Mouse (Mus musculus) midbrain, embryonic 16.5 days (tissue): ENCODE measurements around the gene Ube2n. TPM values are rescaled to one million over a fixed set of nuclear protein-coding genes. Genes with fewer than 3 reads are reported as not detected.

Experiments
- ATAC-seq: fragments of 200-750 bp; cut with Nextera tagmentation; 2 replicates; pipeline ENCODE4 v1.8.0; 2017; ENCODE audit warnings: moderate TSS enrichment
- H3K27ac ChIP-seq: fragments of 300-500 bp; sonication (generic); 2 replicates; pipeline ENCODE4 v1.5.1; 2014; ENCODE audit warnings: mild to moderate bottlenecking, low read length, mixed read lengths
- H3K27me3 ChIP-seq: fragments of 300-500 bp; sonication (generic); 2 replicates; pipeline ENCODE4 v1.6.1; 2014; ENCODE audit warnings: low read depth, low read length, mixed read lengths; ENCODE audit not compliant: control insufficient read depth, insufficient read depth
- H3K36me3 ChIP-seq: fragments of 300-500 bp; sonication (generic); 2 replicates; pipeline ENCODE4 v1.6.1; 2014; ENCODE audit warnings: mild to moderate bottlenecking, low read length, moderate library complexity, mixed read lengths; ENCODE audit not compliant: control insufficient read depth, insufficient read depth
- H3K4me1 ChIP-seq: fragments of 300-500 bp; sonication (generic); 2 replicates; pipeline ENCODE4 v1.6.1; 2014; ENCODE audit warnings: mild to moderate bottlenecking, low read length, mixed read lengths; ENCODE audit not compliant: control insufficient read depth, insufficient read depth
- H3K4me2 ChIP-seq: fragments of 300-500 bp; sonication (generic); 2 replicates; pipeline ENCODE4 v1.6.1; 2014; ENCODE audit warnings: mild to moderate bottlenecking, low read length, mixed read lengths
- H3K4me3 ChIP-seq: fragments of 300-500 bp; sonication (generic); 2 replicates; pipeline ENCODE4 v1.5.1; 2014; ENCODE audit warnings: low read depth, mild to moderate bottlenecking, low read length, moderate library complexity, mixed read lengths
- H3K9ac ChIP-seq: fragments of 300-500 bp; sonication (generic); 2 replicates; pipeline ENCODE4 v1.6.1; 2014; ENCODE audit warnings: low read depth, low read length, mixed read lengths
- H3K9me3 ChIP-seq: fragments of 300-500 bp; sonication (generic); replicated peaks from 2 replicates; pipeline ENCODE4 v1.6.1; 2014; ENCODE audit warnings: mild to moderate bottlenecking, low read length, mixed read lengths; ENCODE audit not compliant: control insufficient read depth, poor library complexity, severe bottlenecking
- WGBS: fragments of 180-500 bp; shearing (Covaris S2); extraction: QIAGEN DNeasy Blood & Tissue Kit; methylation state at CpG from one replicate; pipeline ENCODE4 v1.1.7; 2014; 5-methylcytosine and 5-hydroxymethylcytosine counted together
- polyA plus RNA-seq: library from polyadenylated mRNA; unstranded; fragments of >200 nt; fragmentation: Nextera tagmentation; extraction: Ambion mirVana; gene quantifications from 2 replicates; pipeline ENCODE4 v1.2.1, GENCODE M21; 2015

Gene Ube2n
- polyA plus RNA-seq, 1 experiment from 2014 or later, result 373 TPM

- H3K27me3 ChIP-seq, result no peaks in the 10 kb centered on the region
- no peak overlapping the region for H3K9ac ChIP-seq
- H3K36me3 ChIP-seq, result no peaks in the 10 kb centered on the region
- no peak overlapping the region for H3K4me3 ChIP-seq
- H3K27ac ChIP-seq, result no peak overlapping the region
- peaks cover 3% of the 10 kb centered on the region; the same call in 1 of the 2 replicates for H3K4me1 ChIP-seq
- H3K9me3 ChIP-seq, result no peaks in the 10 kb centered on the region
- H3K4me2 ChIP-seq, result no peak overlapping the region
- ATAC-seq, result no peak
- WGBS, result 59% methylated on average over 5 of the region's 5 CpGs
Observed at GRCm38 (mm10) chr10:95567550-95567949, 52.6 kb downstream of the Ube2n start.

- 70% methylated on average over 6 of the region's 6 CpGs for whole genome bisulfite sequencing
- H3K4me2 ChIP-seq, result no peak overlapping the region
Observed at GRCm38 (mm10) chr10:95568016-95568415, 53.1 kb downstream of the Ube2n start.

DNA sequence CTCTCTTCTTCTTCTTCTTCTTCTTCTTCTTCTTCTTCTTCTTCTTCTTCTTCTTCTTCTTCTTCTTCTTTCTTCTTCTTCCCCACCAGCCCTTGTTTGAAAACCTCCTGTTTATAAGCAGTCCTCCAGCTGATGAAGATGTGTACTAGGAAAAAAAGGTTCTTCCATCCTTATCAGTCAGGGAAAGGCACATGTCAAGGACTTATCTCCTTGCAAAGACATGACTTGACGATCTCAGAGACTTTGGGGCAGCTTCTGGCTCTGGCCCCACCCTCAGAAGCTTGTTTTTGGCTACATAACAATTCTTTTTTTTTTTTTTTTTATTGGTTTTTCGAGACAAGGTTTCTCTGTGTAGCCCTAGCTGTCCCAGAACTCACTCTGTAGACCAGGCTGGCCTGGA, 54.5 kb downstream of the Ube2n start:
- no peaks in the 10 kb centered on the region for H3K9me3 ChIP-seq
- peaks cover 2% of the 10 kb centered on the region; the same call in 1 of the 2 replicates for H3K4me1 ChIP-seq
- H3K27me3 ChIP-seq, result no peaks in the 10 kb centered on the region
- WGBS, result 76% methylated on average over 2 of the region's 2 CpGs
- H3K4me2 ChIP-seq, result no peak overlapping the region
- no peaks in the 10 kb centered on the region for H3K36me3 ChIP-seq
- no peak overlapping the region for H3K9ac ChIP-seq
- no peak for ATAC-seq
- no peak overlapping the region for H3K4me3 ChIP-seq
- H3K27ac ChIP-seq, result no peak overlapping the region

More at GRCm38 (mm10) chr10:95568016-95568415, 53.1 kb downstream of the Ube2n start:
- Histone ChIP-seq H3K4me3 (no peak overlapping the region), H3K4me1 (peaks cover 3% of the 10 kb centered on the region; the same call in 1 of the 2 replicates), H3K9me3 (no peaks in the 10 kb centered on the region), H3K9ac (no peak overlapping the region), H3K36me3 (no peaks in the 10 kb centered on the region), H3K27ac (no peak overlapping the region), H3K27me3 (no peaks in the 10 kb centered on the region)
- no peak for ATAC-seq

DNA sequence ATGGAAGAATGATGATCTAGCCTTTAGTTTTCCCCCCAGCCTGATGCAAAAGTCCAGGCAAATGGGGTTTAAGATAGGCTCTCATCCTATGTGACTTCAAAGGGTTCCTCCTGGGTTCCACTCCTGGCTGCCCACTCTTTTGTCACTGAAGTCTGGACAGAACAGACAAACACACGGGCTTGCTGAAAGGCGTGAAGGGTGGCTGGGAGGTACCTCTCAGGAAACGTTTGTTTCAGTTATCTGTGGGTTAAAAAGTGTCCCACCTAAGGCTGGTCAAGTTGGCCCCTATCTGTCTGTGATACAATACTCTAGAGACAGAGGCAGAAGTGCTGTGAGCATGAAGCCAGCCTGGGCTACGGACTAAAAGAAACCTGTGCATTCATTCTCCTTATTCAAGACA, 60.0 kb downstream of the Ube2n start:
- Histone ChIP-seq H3K27ac (no peak overlapping the region), H3K4me3 (no peak overlapping the region), H3K4me1 (peaks cover 2% of the 10 kb centered on the region; the same call in 1 of the 2 replicates), H3K9me3 (no peaks in the 10 kb centered on the region), H3K9ac (no peak overlapping the region), H3K4me2 (no peak overlapping the region), H3K36me3 (no peaks in the 10 kb centered on the region), H3K27me3 (no peaks in the 10 kb centered on the region)
- 76% methylated on average over 4 of the region's 4 CpGs for WGBS
- ATAC-seq, result no peak

GRCm38 (mm10) chr10:95575839-95576380, 61.0 kb downstream of the Ube2n start:
- ATAC-seq, result no peak
- Histone ChIP-seq H3K27me3 (no peaks in the 10 kb centered on the region), H3K36me3 (no peaks in the 10 kb centered on the region), H3K27ac (no peak overlapping the region), H3K9ac (no peak overlapping the region), H3K4me2 (no peak overlapping the region), H3K4me3 (no peak overlapping the region), H3K9me3 (no peaks in the 10 kb centered on the region), H3K4me1 (peaks cover 2% of the 10 kb centered on the region; the same call in 1 of the 2 replicates)
- WGBS, result 68% methylated on average over 10 of the region's 10 CpGs

DNA sequence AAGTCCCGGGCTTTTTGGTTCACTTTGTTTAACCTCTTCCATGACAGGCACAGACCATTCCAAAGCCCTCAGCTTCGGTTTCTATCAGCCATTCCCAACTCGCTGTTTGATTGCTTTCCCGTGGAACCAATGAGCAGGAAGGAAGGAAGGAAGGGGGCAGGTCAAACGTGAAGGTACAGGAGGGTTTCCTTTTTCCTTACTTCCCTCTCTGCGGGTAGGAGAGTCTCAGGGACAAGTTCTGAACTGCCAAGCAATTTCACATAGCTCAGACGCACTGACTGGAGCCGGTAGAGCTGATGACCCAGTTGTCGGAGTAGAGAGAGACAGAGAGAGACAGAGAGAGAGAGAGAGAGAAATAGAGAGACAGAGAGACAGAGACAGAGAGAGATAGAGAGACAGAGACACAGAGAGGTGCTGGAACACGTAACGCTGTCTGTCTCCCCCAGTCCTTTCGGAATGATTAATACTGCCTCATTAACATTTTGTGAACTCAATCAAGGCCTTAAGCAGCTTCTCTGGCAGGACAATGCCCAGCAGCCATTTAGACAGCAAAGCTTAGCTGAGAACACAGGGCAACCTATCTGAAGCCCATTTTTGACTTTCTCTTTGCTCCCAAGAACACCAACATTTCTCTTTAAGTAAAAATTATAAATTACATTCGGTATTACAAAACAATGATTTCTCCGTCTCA, 62.1 kb downstream of the Ube2n start:
- H3K9ac ChIP-seq, result no peak overlapping the region
- peaks cover 2% of the 10 kb centered on the region; the same call in 1 of the 2 replicates for H3K4me1 ChIP-seq
- H3K9me3 ChIP-seq, result no peaks in the 10 kb centered on the region
- ATAC-seq, result no peak
- H3K36me3 ChIP-seq, result no peaks in the 10 kb centered on the region
- H3K4me2 ChIP-seq, result no peak overlapping the region
- H3K27me3 ChIP-seq, result no peaks in the 10 kb centered on the region
- WGBS, result 47% methylated on average over 14 of the region's 14 CpGs
- H3K27ac ChIP-seq, result no peak overlapping the region
- no peak overlapping the region for H3K4me3 ChIP-seq

GRCm38 (mm10) chr10:95577567-95577950, 62.6 kb downstream of the Ube2n start:
- Histone ChIP-seq H3K27ac (no peak overlapping the region), H3K4me2 (no peak overlapping the region), H3K4me3 (no peak overlapping the region), H3K4me1 (peaks cover 2% of the 10 kb centered on the region; the same call in 1 of the 2 replicates), H3K9ac (no peak overlapping the region), H3K27me3 (no peaks in the 10 kb centered on the region), H3K36me3 (no peaks in the 10 kb centered on the region), H3K9me3 (no peaks in the 10 kb centered on the region)
- 27% methylated on average over 4 of the region's 4 CpGs for WGBS
- no peak for ATAC-seq

DNA sequence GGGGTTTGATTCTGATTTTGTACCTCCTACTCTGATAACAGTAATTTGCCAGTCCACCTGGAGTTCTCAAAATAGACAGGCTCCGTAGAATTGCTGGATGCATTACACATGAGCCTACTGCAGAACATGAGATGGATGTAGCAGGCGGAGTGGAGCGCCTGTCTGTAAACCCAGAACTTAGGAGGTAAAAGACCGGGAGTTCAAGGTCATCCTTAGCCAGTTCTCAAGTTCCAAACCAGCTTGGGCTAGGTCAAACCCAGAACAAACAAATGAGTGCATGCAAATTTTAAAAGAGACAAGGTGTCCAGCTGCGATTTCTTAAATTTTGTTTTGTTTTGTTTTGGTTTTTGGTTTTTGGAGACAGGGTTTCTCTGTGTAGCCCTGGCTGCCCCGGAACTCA, 70.6 kb downstream of the Ube2n start:
- Histone ChIP-seq H3K27me3 (no peaks in the 10 kb centered on the region), H3K4me1 (no peaks in the 10 kb centered on the region), H3K9ac (no peak overlapping the region), H3K4me2 (no peak overlapping the region), H3K4me3 (no peak overlapping the region), H3K9me3 (no peaks in the 10 kb centered on the region), H3K36me3 (no peaks in the 10 kb centered on the region), H3K27ac (no peak overlapping the region)
- ATAC-seq, result no peak
- 93% methylated on average over 6 of the region's 6 CpGs for WGBS

- Histone ChIP-seq H3K4me3 (no peak overlapping the region), H3K27ac (no peak overlapping the region), H3K36me3 (no peaks in the 10 kb centered on the region), H3K9ac (no peak overlapping the region), H3K4me2 (no peak overlapping the region), H3K27me3 (no peaks in the 10 kb centered on the region), H3K4me1 (no peaks in the 10 kb centered on the region), H3K9me3 (no peaks in the 10 kb centered on the region)
- WGBS, result 45% methylated on average over 8 of the region's 8 CpGs
- ATAC-seq, result no peak
Observed at GRCm38 (mm10) chr10:95587509-95588220, 72.7 kb downstream of the Ube2n start.
